In genomic region chr7:111004136-111004840, GRCm38 (mm10) we compare ENCODE assay signal across 14 mouse cellular contexts. TPM values are rescaled to one million over a fixed set of nuclear protein-coding genes. Genes with fewer than 3 reads are reported as not detected.
DNase-seq lines count a peak whose midpoint lies in the region; ATAC-seq and TF ChIP-seq lines count a peak whose summit lies in the region.
"Had no signal": no experiment of that assay in that cellular context is flagged by ENCODE, and none has a peak within 500 bp of the region (broad histone marks: within the 10 kb centered on the region; RNA-seq: fewer than 3 reads in every experiment).

No protein-coding gene starts in this region.

- peak; percentile 66 for ATAC-seq in G1E (ENCODE audit: extremely low read depth, insufficient number of reproducible peaks, low FRiP score, poor library complexity, severe bottlenecking)
- ATAC-seq in megakaryocyte progenitor cell, adult 5-6 weeks (replicated peaks; ENCODE audit: poor library complexity) = peak; percentile 92
- ATAC-seq: forebrain, embryonic 13.5 days; Patski had no signal

- no peaks in the 10 kb centered on the region for H3K27me3 ChIP-seq in G1E (ENCODE audit: insufficient read depth, low read length)
- H3K27me3 ChIP-seq: embryonic facial prominence, embryonic 13.5 days; forebrain, embryonic 13.5 days; Patski had no signal

- no peak for DNase-seq in G1E (ENCODE audit: low spot score)
- peak; percentile 88 for DNase-seq in liver
- DNase-seq in kidney, postnatal 4 days = no peak
- DNase-seq in adrenal gland, postnatal 14 days = no peak
- DNase-seq in thymus, postnatal 25 days = no peak
- DNase-seq: cerebellum, postnatal 10 days; kidney, adult 2 months; lung, adult 2 months; thymus, adult 2 months had no signal

- 58% methylated on average over 3 of the region's 3 CpGs for WGBS in bone marrow, adult 2 months

- no peak for TF ChIP-seq CTCF in G1E (IDR thresholded peaks at IDR 0.05; ENCODE audit: low read depth, low read length)
- TF ChIP-seq CTCF in bone marrow, adult 2 months (IDR thresholded peaks at IDR 0.05; ENCODE audit: control insufficient read depth, insufficient read depth, low read length) = no peak

- no peak overlapping the region for H3K4me3 ChIP-seq in G1E (ENCODE audit: low read depth, low read length)
- H3K4me3 ChIP-seq in bone marrow, adult 2 months (replicated peaks; ENCODE audit: control insufficient read depth, low read depth, low read length) = no peak overlapping the region
- H3K4me3 ChIP-seq: embryonic facial prominence, embryonic 13.5 days; forebrain, embryonic 13.5 days had no signal

- peak overlapping the region; percentile 21; the same call in 1 of the 2 replicates for H3K27ac ChIP-seq in bone marrow, adult 2 months (ENCODE audit: control insufficient read depth, insufficient read depth, low read depth, low read length, poor library complexity)
- H3K27ac ChIP-seq: embryonic facial prominence, embryonic 13.5 days; forebrain, embryonic 13.5 days had no signal

- no peak for TF ChIP-seq POLR2A in bone marrow, adult 2 months (IDR thresholded peaks at IDR 0.05; ENCODE audit: borderline replicate concordance, control insufficient read depth, low read depth, low read length)

- H3K9me3 ChIP-seq in G1E (replicated peaks) = no peaks in the 10 kb centered on the region
- H3K9me3 ChIP-seq: embryonic facial prominence, embryonic 13.5 days; forebrain, embryonic 13.5 days had no signal

- H3K36me3 ChIP-seq in G1E (replicated peaks) = no peaks in the 10 kb centered on the region
- H3K36me3 ChIP-seq: embryonic facial prominence, embryonic 13.5 days had no signal

- peaks cover 22% of the 10 kb centered on the region for H3K4me1 ChIP-seq in G1E (ENCODE audit: insufficient read depth, low read depth, low read length)
- peaks cover 4% of the 10 kb centered on the region; the same call in 1 of the 2 replicates for H3K4me1 ChIP-seq in bone marrow, adult 2 months (ENCODE audit: control insufficient read depth, insufficient read depth, low read length)
- H3K4me1 ChIP-seq: embryonic facial prominence, embryonic 13.5 days; forebrain, embryonic 13.5 days had no signal

RNA-seq across cellular contexts. Expression of gene Mrvi1, which starts 22.0 kb away (rescaled TPM):
- 0.34 TPM in 1 of 2 replicates, not detected in the other for total RNA-seq in G1E (2014; fragmentation: Nextera tagmentation)
- 0.11 and 0.17 TPM in 2 replicates for total RNA-seq in G1E (2017)
- 0.04 and 0.06 TPM in 2 replicates for polyA plus RNA-seq in G1E (2012)
- 10.7 and 59.3 TPM in 2 replicates for polyA plus RNA-seq in bone marrow, adult 2 months (2011; ENCODE audit: insufficient read depth, insufficient read length, low replicate concordance, missing spikeins)
- 0.15 and 0.91 TPM in 2 replicates for total RNA-seq in megakaryocyte progenitor cell, adult 5-6 weeks (2015)
- not detected in 2 replicates for total RNA-seq in megakaryocyte progenitor cell, adult 5-6 weeks (2017)
- total RNA-seq in adrenal gland, postnatal 14 days (2021) = 11.6 and 13.0 TPM in 2 replicates

RNA-seq across cellular contexts. Expression of gene Ctr9, which starts 24.5 kb away (rescaled TPM):
- 59.5 and 61.8 TPM in 2 replicates for total RNA-seq in G1E (2014; fragmentation: Nextera tagmentation)
- 63.9 and 68.7 TPM in 2 replicates for total RNA-seq in G1E (2017)
- 12.4 and 15.1 TPM in 2 replicates for polyA plus RNA-seq in G1E (2012)
- polyA plus RNA-seq in bone marrow, adult 2 months (2011; ENCODE audit: insufficient read depth, insufficient read length, low replicate concordance, missing spikeins) = 12.1 and 21.2 TPM in 2 replicates
- total RNA-seq in megakaryocyte progenitor cell, adult 5-6 weeks (2015) = 34.7 and 37.1 TPM in 2 replicates
- total RNA-seq in megakaryocyte progenitor cell, adult 5-6 weeks (2017) = 73.5 and 78.5 TPM in 2 replicates
- 42.5 and 45.9 TPM in 2 replicates for total RNA-seq in adrenal gland, postnatal 14 days (2021)
